Mouse (Mus musculus) cortical plate, adult 2 months (tissue): ENCODE results near the gene Slc16a10.

Experiments used
- CTCF ChIP-seq: fragments of 200-500 bp; IDR thresholded peaks from 2 replicates; pipeline ENCODE4 v1.5.1; 2011; ENCODE audit warnings: mild to moderate bottlenecking, control low read depth, low read length; ENCODE audit not compliant: insufficient read depth; ENCODE audit errors: extremely low read depth
- POLR2A ChIP-seq: fragments of 200-500 bp; IDR thresholded peaks from 2 replicates; pipeline ENCODE4 v1.6.1; 2011; ENCODE audit warnings: mild to moderate bottlenecking, low read length, control low read depth; ENCODE audit not compliant: insufficient read depth; ENCODE audit errors: extremely low read depth

- TF ChIP-seq POLR2A (no peak), CTCF (no peak)
Observed at GRCm38 (mm10) chr10:40124096-40124495, 18.0 kb downstream of the Slc16a10 start.
